Mouse (Mus musculus) embryonic fibroblast, embryonic 13.5 days (primary cell): ENCODE measurements around the gene Casz1. TPM values are rescaled to one million over a fixed set of nuclear protein-coding genes. Genes with fewer than 3 reads are reported as not detected.

Experiments
- H3K27ac ChIP-seq: 2 replicates; pipeline ENCODE4 v1.5.1; 2012; ENCODE audit warnings: low read length, control low read depth, inconsistent platforms; ENCODE audit not compliant: insufficient read depth
- H3K4me1 ChIP-seq: 2 replicates; pipeline ENCODE4 v1.6.1; 2011; ENCODE audit warnings: low read length; ENCODE audit not compliant: control insufficient read depth, insufficient read depth
- H3K4me3 ChIP-seq: 2 replicates; pipeline ENCODE4 v1.5.1; 2011; ENCODE audit warnings: mild to moderate bottlenecking, control low read depth, low read length; ENCODE audit not compliant: insufficient read depth
- CTCF ChIP-seq: IDR thresholded peaks from 2 replicates; pipeline ENCODE4 v1.5.1; 2011; ENCODE audit warnings: mild to moderate bottlenecking, control low read depth, low read length, moderate library complexity, borderline replicate concordance; ENCODE audit not compliant: insufficient read depth
- POLR2A ChIP-seq: IDR thresholded peaks from 2 replicates; pipeline ENCODE4 v1.6.1; 2011; ENCODE audit warnings: low read depth, mild to moderate bottlenecking, control low read depth, low read length, moderate library complexity
- polyA plus RNA-seq: library from polyadenylated mRNA; stranded (reverse); fragments of >200 nt; gene quantifications from 2 replicates; pipeline ENCODE4 v1.2.4, GENCODE M21; 2011; ENCODE audit warnings: low read depth; ENCODE audit not compliant: missing spikeins, insufficient read length

The Casz1 gene
- not detected in 2 replicates for polyA plus RNA-seq

DNA sequence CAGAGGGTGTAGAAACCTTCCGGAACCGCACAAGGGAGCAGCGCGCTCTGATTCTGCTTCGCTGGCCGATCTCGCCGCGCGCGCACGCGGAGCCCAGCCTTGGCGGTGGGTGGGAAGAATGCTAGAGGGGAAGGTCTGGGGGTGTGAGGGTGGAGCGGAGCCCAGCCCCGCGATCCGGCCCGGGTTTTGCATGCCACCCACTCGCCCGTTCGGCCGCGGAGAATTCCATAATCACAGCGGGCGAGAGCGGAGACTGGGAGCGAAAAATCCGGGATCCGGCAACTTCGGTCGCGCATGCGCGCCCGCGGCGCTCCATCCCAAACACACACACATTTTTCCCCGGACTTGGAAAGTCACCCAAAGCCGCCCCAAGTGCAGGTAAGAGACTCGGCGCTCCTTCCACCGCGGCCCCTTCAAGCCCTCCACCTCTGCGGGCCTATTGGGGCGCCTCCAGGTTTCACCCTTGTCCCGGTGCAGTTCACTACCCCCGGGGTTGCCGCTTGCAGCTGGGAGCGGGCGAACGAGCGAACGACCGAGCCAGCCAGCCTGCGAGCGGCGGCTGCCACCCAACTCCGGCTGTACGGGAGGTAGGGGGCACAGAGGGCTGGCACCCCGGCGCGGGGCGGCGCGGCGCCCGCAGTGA is at the start of gene Casz1:
Gene Casz1 (plus strand): TSS at position 293 of the 643 bp plus-strand sequence.
- Histone ChIP-seq H3K27ac (no peak within 1 kb of the TSS), H3K4me3 (peak within 1 kb of the TSS; percentile 56), H3K4me1 (no peaks in the 10 kb centered on the region)
- TF ChIP-seq POLR2A (no peak), CTCF (no peak)

DNA sequence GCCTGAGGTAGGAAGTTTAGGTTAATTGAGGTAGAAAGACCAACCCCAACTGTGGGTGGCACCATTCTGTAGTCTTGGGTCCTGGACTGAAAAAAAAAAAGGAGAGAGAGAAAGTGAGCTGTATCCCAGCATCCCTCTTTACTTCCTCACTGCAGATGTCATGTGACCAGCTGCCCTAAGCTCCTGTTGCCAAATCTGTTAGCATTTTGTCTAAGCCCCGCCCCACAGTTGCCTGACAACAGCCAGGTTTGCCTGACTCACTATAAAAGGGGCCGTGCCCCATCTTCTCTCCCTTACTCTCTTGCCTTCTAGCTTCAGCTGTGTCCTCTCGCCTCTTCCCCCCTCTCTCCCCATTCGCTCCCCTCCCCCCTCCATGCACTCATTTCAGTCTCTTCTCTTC is 45.4 kb upstream of the Casz1 start:
- Histone ChIP-seq H3K27ac (no peak overlapping the region), H3K4me1 (no peaks in the 10 kb centered on the region), H3K4me3 (no peak overlapping the region)
- TF ChIP-seq POLR2A (no peak), CTCF (no peak)

DNA sequence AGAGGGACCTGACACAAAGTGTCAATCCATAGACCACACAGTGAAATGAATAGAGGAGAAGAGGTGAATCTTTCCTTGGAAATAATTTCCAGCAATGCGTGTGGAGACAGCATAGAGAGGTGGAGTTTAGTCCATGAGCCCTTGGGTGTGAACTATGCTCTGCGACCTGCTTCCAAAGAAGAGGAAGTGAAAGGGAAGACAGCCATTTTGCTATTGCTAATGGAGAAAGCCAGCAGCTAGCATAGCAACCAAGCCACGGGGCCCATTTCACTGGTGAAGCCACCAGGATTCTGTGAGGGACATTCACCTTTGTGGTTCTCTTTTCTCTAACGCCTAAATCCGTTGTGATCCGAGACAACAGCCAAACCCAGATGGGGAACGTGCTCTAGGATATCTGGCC is 44.1 kb upstream of the Casz1 start:
- no peaks in the 10 kb centered on the region for H3K4me1 ChIP-seq
- no peak for TF ChIP-seq POLR2A
- TF ChIP-seq CTCF, result no peak
- no peak overlapping the region for H3K27ac ChIP-seq
- H3K4me3 ChIP-seq, result no peak overlapping the region

DNA sequence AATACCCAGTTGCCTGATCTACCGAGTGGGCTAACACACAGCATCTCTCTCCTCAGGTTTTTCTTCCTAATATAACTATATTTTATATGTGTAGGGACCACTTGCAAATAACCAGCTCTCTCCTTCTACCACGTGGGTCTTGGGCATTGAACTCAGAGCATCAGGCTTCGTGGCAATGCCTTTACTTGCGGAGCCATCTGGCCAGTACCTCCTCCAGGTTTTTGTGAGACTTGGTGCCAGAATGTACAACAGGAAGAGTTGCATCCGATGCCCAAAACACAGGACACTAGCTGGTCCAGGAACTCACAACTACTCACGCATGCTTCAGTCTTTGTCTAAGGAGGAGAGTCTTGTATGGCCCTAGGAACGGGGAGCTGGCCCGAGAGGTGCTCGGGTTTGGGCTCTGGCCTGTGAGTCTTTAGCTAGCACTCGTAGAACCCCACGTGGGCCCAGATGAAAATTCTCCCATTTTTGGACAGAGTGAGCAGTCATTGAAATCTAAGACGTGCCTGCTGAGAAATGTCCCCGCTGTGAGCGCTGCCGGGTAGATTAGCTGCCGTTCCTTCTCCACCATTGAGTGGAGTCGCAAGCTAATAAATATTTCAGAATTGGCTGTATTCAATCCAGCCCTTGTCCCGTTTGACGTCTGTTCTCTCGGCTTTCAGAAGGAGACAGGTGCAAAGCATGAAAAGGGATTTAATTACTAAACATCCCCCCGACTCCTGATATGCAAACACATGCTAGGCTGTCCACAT is 38.0 kb upstream of the Casz1 start:
- no peak overlapping the region for H3K4me3 ChIP-seq
- TF ChIP-seq POLR2A (no peak), CTCF (no peak)
- no peak overlapping the region for H3K27ac ChIP-seq
- H3K4me1 ChIP-seq, result no peaks in the 10 kb centered on the region

DNA sequence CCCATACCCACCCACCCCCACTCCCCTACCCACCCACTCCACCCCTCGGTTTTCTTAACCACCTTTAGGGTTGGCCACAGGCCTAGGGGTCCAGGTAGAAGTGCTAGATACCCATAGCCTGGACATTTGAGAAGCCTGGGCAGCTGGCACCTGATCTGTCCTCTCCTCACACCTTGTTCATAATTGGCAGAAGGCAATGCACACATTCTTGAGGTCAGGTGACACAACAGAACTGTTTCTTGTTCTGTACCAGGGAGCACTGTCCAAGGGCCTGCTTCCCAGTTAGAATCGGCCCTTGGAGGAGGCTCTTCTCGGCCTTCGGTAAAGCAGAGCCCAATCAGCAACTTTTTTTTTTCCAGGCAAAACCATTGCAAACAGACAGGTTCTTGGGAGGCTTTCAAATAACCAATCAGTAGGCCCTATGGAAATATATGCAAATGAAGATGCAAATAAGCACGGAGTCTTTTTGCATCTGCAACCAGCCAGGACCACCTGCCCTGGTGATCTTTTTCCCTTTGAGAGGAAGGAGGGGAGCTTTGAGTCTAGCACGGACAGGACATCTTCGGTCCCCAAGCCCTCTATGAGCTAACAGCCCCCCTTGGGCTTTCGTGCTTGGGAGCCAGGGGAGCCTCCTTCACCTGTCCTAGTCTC is 36.4 kb upstream of the Casz1 start:
- Histone ChIP-seq H3K4me1 (no peaks in the 10 kb centered on the region), H3K4me3 (no peak overlapping the region), H3K27ac (no peak overlapping the region)
- TF ChIP-seq CTCF (no peak), POLR2A (no peak)

DNA sequence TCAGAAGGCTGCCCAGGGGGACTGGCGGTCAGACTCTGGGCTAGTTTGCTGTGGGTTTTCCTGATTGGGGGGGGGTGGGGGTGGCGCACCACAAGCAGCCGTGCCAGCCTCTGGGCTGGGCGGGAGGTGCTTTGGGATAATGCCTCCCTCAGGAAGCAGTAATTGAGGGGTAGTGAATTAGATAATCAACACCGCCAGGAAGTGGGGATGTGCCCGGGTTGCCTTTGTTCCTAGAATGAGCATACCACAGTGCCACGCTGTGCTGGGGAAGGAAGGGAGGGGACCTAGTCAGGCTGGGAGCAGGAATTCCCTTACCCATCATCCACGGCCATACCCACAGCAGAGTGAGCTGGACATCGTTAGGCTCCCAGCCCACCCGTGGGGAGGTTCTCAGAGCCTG is 35.6 kb upstream of the Casz1 start:
- no peaks in the 10 kb centered on the region for H3K4me1 ChIP-seq
- H3K27ac ChIP-seq, result no peak overlapping the region
- TF ChIP-seq POLR2A (no peak), CTCF (no peak)

DNA sequence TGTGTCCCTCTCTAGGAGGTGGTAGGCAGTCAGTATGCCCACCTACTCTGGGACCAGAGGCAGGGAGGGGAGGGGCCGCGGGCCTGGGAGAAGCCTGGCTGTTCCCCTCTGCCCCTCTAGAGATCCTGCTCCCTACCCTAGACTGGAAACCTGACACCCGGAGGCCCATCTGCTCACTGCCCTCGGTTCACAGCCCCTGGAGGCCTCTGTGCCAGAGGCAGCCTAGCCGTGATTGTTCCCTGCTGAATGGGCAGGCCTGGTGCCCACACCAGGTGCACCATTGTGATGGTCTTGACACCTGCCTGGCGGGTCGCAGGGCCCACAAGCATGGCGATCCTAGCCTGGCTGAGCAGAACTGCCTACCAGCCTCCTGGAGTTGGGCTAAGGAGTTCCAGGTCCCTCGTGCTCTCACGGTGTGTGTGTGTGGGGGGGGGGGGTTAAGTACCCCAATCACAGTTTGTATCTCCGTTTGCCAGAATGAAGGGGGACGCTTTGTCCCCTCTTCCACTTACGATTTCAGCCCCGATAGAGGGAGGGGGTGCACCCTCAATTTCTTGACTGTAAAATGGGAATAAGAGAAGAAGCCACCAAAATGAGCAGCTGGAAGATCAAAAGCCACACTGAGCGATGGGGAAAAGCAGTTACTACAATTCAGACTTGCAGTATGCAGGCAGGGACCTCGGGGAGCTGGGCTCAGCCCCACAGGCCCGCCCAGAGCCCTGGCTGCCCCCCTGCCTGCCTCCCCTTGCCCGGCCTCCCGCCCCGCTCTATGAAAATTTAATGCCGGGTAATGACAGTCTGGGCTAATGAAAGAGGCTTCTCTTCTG is 33.4 kb upstream of the Casz1 start:
- no peak overlapping the region for H3K4me3 ChIP-seq
- H3K4me1 ChIP-seq, result no peaks in the 10 kb centered on the region
- H3K27ac ChIP-seq, result no peak overlapping the region
- TF ChIP-seq POLR2A, result no peak
- TF ChIP-seq CTCF, result no peak

More for the DNA sequence above, 35.6 kb upstream of the Casz1 start:
- H3K4me3 ChIP-seq, result no peak overlapping the region

DNA sequence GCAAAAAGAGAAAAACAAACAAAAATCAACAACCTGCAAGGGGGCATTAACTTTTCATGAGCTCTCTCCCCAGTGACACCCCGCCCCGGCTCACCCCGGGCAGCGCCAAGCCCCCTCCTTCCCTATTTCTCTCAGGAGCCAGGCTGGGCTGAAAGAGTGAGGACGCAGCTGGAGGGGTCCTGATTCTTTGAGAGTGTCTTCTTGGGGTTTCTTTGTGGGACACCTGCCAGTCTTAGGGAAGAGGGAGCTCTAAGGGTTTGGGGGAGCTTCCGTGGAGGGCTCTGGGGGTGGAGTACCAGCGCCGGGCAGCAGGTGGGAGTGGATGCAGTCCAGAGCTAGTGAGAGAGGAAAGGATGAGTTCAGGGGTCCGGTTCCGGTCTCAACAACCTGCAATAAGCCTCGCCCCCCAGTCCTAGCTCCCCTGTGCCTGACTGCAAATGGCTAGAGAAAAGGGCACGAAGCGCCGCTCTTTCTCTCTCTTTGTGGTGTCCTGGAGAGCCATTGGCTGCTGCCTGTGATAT is 32.8 kb upstream of the Casz1 start:
- Histone ChIP-seq H3K4me3 (no peak overlapping the region), H3K4me1 (no peaks in the 10 kb centered on the region), H3K27ac (no peak overlapping the region)
- TF ChIP-seq POLR2A (no peak), CTCF (no peak)

DNA sequence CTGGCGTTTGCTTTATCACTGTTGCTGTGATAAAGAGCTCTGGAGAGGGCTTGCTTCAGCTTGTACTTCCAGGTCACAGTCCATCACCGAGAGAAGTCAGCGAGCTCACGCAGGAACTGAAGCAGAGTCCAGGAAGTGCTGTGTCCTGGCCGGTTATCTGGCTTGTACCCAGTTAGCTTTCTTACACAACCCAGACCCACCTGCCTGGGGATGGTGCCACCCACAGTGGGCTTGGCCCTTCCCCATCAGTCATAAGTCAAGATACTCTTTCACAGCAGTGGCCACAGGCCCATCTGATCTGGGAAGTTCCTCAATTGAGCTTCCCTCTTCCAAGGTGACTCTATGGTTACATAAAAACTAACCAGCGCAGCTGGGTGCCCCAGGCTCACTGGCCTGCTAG is 31.6 kb upstream of the Casz1 start:
- no peak for TF ChIP-seq CTCF
- Histone ChIP-seq H3K4me3 (no peak overlapping the region), H3K4me1 (no peaks in the 10 kb centered on the region), H3K27ac (no peak overlapping the region)
